18 mouse cellular contexts compared by ENCODE assay signal in the genomic region with DNA sequence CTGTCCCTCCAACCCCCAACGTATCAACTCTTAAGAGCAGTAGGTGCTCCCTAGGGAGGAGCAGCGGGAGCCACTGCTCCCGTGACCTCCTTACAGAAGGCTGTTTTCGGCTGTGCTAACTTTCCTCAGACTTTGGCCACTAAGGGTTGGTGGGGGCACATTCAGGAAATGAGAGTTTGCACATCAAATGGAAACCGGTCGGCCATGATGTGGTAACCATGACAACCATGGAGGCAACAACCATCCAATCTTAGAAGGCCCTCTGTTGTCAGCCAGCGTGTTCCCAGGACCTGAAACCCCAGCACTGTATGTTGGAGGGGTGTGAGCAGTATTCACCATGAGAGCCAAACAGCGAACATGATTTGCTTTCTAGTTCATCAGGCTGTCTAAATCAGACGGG. TPM values are rescaled to one million over a fixed set of nuclear protein-coding genes. Genes with fewer than 3 reads are reported as not detected.
DNase-seq lines count a peak whose midpoint lies in the region; TF ChIP-seq lines count a peak whose summit lies in the region.
"Had no signal": no experiment of that assay in that cellular context is flagged by ENCODE, and none has a peak within 500 bp of the region (broad histone marks: within the 10 kb centered on the region; RNA-seq: fewer than 3 reads in every experiment).

No protein-coding gene starts in this region.

- no peak for DNase-seq in kidney, adult 2 months
- DNase-seq in kidney, adult 18-20 months: no peak
- DNase-seq in thymus, postnatal 14 days: peak; percentile 27
- DNase-seq in thymus, postnatal 10 days (ENCODE audit: low spot score in 2 of 2): no peak
- DNase-seq in ZHBTc4 (ENCODE audit: low read depth, low spot score): peak; percentile 62
- DNase-seq in adrenal gland, postnatal 25 days: no peak
- DNase-seq in gastrocnemius, adult 2 months: no peak
- DNase-seq: cerebellum, adult 9-10 months; gastrocnemius, postnatal 14 days; heart, adult 2 months; kidney, adult 9 months; kidney, postnatal 36 days; layer of hippocampus, adult 9-11 months had no signal

- H3K27ac ChIP-seq in kidney, adult 2 months (ENCODE audit: insufficient read depth, low read depth, low read length): 0 out of 2 replicates have a peak overlapping the region, but pooled peaks have one; percentile 2
- H3K27ac ChIP-seq in gastrocnemius, adult 2 months: no peak overlapping the region
- H3K27ac ChIP-seq: forebrain, embryonic 10.5 days; heart, adult 2 months; hindbrain, embryonic 14.5 days; liver, embryonic 15.5 days; neural tube, embryonic 15.5 days had no signal

- peaks cover 59% of the 10 kb centered on the region for H3K4me1 ChIP-seq in kidney, adult 2 months (ENCODE audit: control insufficient read depth, insufficient read depth, low read length)

- TF ChIP-seq CTCF in kidney, adult 2 months (conservative IDR thresholded peaks at IDR 0.05; ENCODE audit: insufficient read depth, insufficient read length, low read depth, low read length): no peak
- TF ChIP-seq CTCF in gastrocnemius, adult 2 months (IDR thresholded peaks at IDR 0.05): no peak

- no peak overlapping the region for H3K4me3 ChIP-seq in kidney, adult 2 months (ENCODE audit: insufficient read depth, low read depth, low read length)
- no peak overlapping the region for H3K4me3 ChIP-seq in gastrocnemius, adult 2 months
- H3K4me3 ChIP-seq: forebrain, embryonic 10.5 days; heart, adult 2 months; liver, embryonic 15.5 days; neural tube, embryonic 15.5 days had no signal

- intact Hi-C loops in gastrocnemius, adult 2 months (cut with DNase I): loop anchor here (5.0 kb wide), 1 partner anchor 117 kb away; no protein-coding TSS in a partner anchor

- no peaks in the 10 kb centered on the region for H3K27me3 ChIP-seq in kidney, adult 2 months (replicated peaks; ENCODE audit: control insufficient read depth, insufficient read depth, low read length)
- H3K27me3 ChIP-seq: liver, embryonic 15.5 days; Patski had no signal

- no peaks in the 10 kb centered on the region for H3K36me3 ChIP-seq in kidney, adult 2 months (ENCODE audit: control insufficient read depth, insufficient read depth, low read length)
- H3K36me3 ChIP-seq: neural tube, embryonic 15.5 days had no signal

- WGBS in kidney, adult 2 months: 44% methylated on average over 9 of the region's 9 CpGs

- TF ChIP-seq POLR2A in kidney, adult 2 months (IDR thresholded peaks at IDR 0.05; ENCODE audit: low read depth, low read length): no peak

RNA-seq across cellular contexts. Expression of gene Ezr, which starts 7.4 kb away (rescaled TPM):
- polyA plus RNA-seq in kidney, adult 2 months (2012; rRNA removed): 129 and 152 TPM in 2 replicates
- total RNA-seq in adrenal gland, postnatal 25 days (2021): 17.9 and 29.0 TPM in 2 replicates
- 1 to 10 TPM; 1.5 to 1.9 TPM for total RNA-seq in gastrocnemius, adult 2 months (2021)

Comparison
In these comparisons a context has a peak if more than half of its experiments do, and no peak if none do; other contexts are left out.
1. DNase-seq: peak in thymus, postnatal 14 days (single experiment) and ZHBTc4 (single experiment); none in kidney, adult 2 months (single experiment), kidney, adult 18-20 months (single experiment), thymus, postnatal 10 days (0 of 2), adrenal gland, postnatal 25 days (single experiment) and gastrocnemius, adult 2 months (single experiment).